Mouse (Mus musculus) MEL (cell line): Measurements from ENCODE around the gene Podxl2. TPM values are rescaled to one million over a fixed set of nuclear protein-coding genes. Genes with fewer than 3 reads are reported as not detected.

Source experiments
- DNase-seq: peaks from one replicate; pipeline ENCODE4 v3.0.0; 2011; ENCODE audit warnings: low read depth, low spot score
- H3K27ac ChIP-seq: 2 replicates; pipeline ENCODE4 v1.5.1; 2012; ENCODE audit warnings: low read depth, mild to moderate bottlenecking, control low read depth, low read length, moderate library complexity; ENCODE audit not compliant: control insufficient read depth
- H3K27me3 ChIP-seq, 2 experiments: fragments of 150-350 bp in 1 of 2; sonication (generic) in 1 of 2; 2 replicates each; pipeline ENCODE4 v1.6.1; 2012; ENCODE audit warnings: low read length in 2 of 2, mild to moderate bottlenecking in 2 of 2, improper control_type of control experiment in 1 of 2, moderate library complexity in 1 of 2; ENCODE audit not compliant: insufficient read depth in 2 of 2, control insufficient read depth in 1 of 2
- H3K36me3 ChIP-seq, 2 experiments: 2 replicates each; pipeline ENCODE4 v1.6.1; 2012 to 2014; ENCODE audit warnings: low read length in 2 of 2, improper control_type of control experiment in 1 of 2, inconsistent platforms in 1 of 2, mild to moderate bottlenecking in 1 of 2; ENCODE audit not compliant: insufficient read depth in 2 of 2, control insufficient read depth in 1 of 2
- H3K4me1 ChIP-seq, 2 experiments: fragments of 150-350 bp in 1 of 2; sonication (generic) in 1 of 2; 2 replicates each; pipeline ENCODE4 v1.6.1; 2012; ENCODE audit warnings: low read length in 2 of 2, improper control_type of control experiment in 1 of 2, mild to moderate bottlenecking in 1 of 2; ENCODE audit not compliant: insufficient read depth in 2 of 2, control insufficient read depth in 1 of 2
- H3K4me3 ChIP-seq, 2 experiments: fragments of 150-350 bp in 1 of 2; sonication (generic) in 1 of 2; 2 replicates each; pipeline ENCODE4 v1.5.1; 2012; ENCODE audit warnings: low read depth in 2 of 2, low read length in 2 of 2, mild to moderate bottlenecking in 2 of 2, moderate library complexity in 2 of 2, control low read depth in 1 of 2, improper control_type of control experiment in 1 of 2; ENCODE audit not compliant: control insufficient read depth in 1 of 2, insufficient read depth in 1 of 2
- H3K79me2 ChIP-seq: 2 replicates; pipeline ENCODE4 v1.6.1; 2012; ENCODE audit warnings: mild to moderate bottlenecking, low read length, moderate library complexity; ENCODE audit not compliant: control insufficient read depth, poor library complexity, insufficient read depth
- H3K9ac ChIP-seq: 2 replicates; pipeline ENCODE4 v1.6.1; 2012; ENCODE audit warnings: low read depth, mild to moderate bottlenecking, control low read depth, low read length, moderate library complexity; ENCODE audit not compliant: control insufficient read depth, poor library complexity, severe bottlenecking
- H3K9me3 ChIP-seq: fragments of 150-350 bp; sonication (generic); replicated peaks from 2 replicates; pipeline ENCODE4 v1.6.1; 2012; ENCODE audit warnings: mild to moderate bottlenecking, low read length, improper control_type of control experiment, moderate library complexity; ENCODE audit not compliant: insufficient read depth
- E2F4 ChIP-seq: IDR thresholded peaks from 2 replicates; pipeline ENCODE4 v1.6.1; 2011; ENCODE audit warnings: low read depth, low read length, improper control_type of control experiment, borderline replicate concordance
- ELF1 ChIP-seq: IDR thresholded peaks from 2 replicates; pipeline ENCODE4 v1.6.1; 2014; ENCODE audit warnings: low read depth, mild to moderate bottlenecking, inconsistent platforms, low read length, improper control_type of control experiment, moderate library complexity
- JUND ChIP-seq: IDR thresholded peaks from 2 replicates; pipeline ENCODE4 v1.6.1; 2011; ENCODE audit warnings: low read depth, mild to moderate bottlenecking, improper control_type of control experiment, low read length
- MAFK ChIP-seq: IDR thresholded peaks from 2 replicates; pipeline ENCODE4 v1.6.1; 2011; ENCODE audit warnings: low read depth, mild to moderate bottlenecking, low read length, improper control_type of control experiment, borderline replicate concordance
- MYC ChIP-seq: IDR thresholded peaks from 2 replicates; pipeline ENCODE4 v1.6.1; 2011; ENCODE audit warnings: low read depth, mild to moderate bottlenecking, low read length, improper control_type of control experiment, moderate library complexity
- NELFE ChIP-seq: IDR thresholded peaks from 2 replicates; pipeline ENCODE4 v1.6.1; 2011; ENCODE audit warnings: low read depth, low read length, improper control_type of control experiment
- NRF1 ChIP-seq: IDR thresholded peaks from 2 replicates; pipeline ENCODE4 v1.6.1; 2014; ENCODE audit warnings: low read depth, mild to moderate bottlenecking, inconsistent platforms, low read length, improper control_type of control experiment, moderate library complexity; ENCODE audit not compliant: poor library complexity, insufficient read depth, severe bottlenecking
- POLR2A ChIP-seq, 2 experiments: IDR thresholded peaks; 2 replicates each; pipeline ENCODE4 v1.6.1; 2011 to 2012; ENCODE audit warnings: low read length in 2 of 2, mild to moderate bottlenecking in 2 of 2, control low read depth in 1 of 2, improper control_type of control experiment in 1 of 2, low read depth in 1 of 2, moderate library complexity in 1 of 2; ENCODE audit not compliant: control insufficient read depth in 1 of 2, insufficient read depth in 1 of 2, poor library complexity in 1 of 2
- POLR2AphosphoS5 ChIP-seq: IDR thresholded peaks from 2 replicates; pipeline ENCODE4 v1.6.1; 2012; ENCODE audit warnings: low read depth, borderline replicate concordance, mild to moderate bottlenecking, inconsistent platforms, low read length, moderate library complexity, mixed read lengths
- RCOR1 ChIP-seq: IDR thresholded peaks from 2 replicates; pipeline ENCODE4 v1.6.1; 2012; ENCODE audit warnings: low read depth, mild to moderate bottlenecking, inconsistent platforms, low read length, improper control_type of control experiment
- SIN3A ChIP-seq: IDR thresholded peaks from 2 replicates; pipeline ENCODE4 v1.6.1; 2012; ENCODE audit warnings: low read length, improper control_type of control experiment, inconsistent platforms
- SMC3 ChIP-seq: IDR thresholded peaks from 2 replicates; pipeline ENCODE4 v1.6.1; 2011; ENCODE audit warnings: low read depth, low read length, improper control_type of control experiment
- TAL1 ChIP-seq: IDR thresholded peaks from 2 replicates; pipeline ENCODE4 v1.6.1; 2012; ENCODE audit warnings: mild to moderate bottlenecking, inconsistent platforms, low read length, moderate library complexity, mixed read lengths
- TBP ChIP-seq: IDR thresholded peaks from 2 replicates; pipeline ENCODE4 v1.8.0; 2011; ENCODE audit warnings: low read depth, low read length, improper control_type of control experiment
- USF2 ChIP-seq, 2 experiments: IDR thresholded peaks; 2 replicates each; pipeline ENCODE4 v1.6.1; 2011 to 2012; ENCODE audit warnings: improper control_type of control experiment in 2 of 2, low read length in 2 of 2, borderline replicate concordance in 1 of 2, inconsistent platforms in 1 of 2, low read depth in 1 of 2, mild to moderate bottlenecking in 1 of 2; ENCODE audit not compliant: insufficient read depth in 1 of 2
- ZC3H11A ChIP-seq: IDR thresholded peaks from 2 replicates; pipeline ENCODE4 v1.6.1; 2012; ENCODE audit warnings: low read depth, mild to moderate bottlenecking, inconsistent platforms, low read length, improper control_type of control experiment
- ZKSCAN1 ChIP-seq: IDR thresholded peaks from 2 replicates; pipeline ENCODE4 v1.6.1; 2012; ENCODE audit warnings: low read depth, mild to moderate bottlenecking, inconsistent platforms, low read length, improper control_type of control experiment, moderate library complexity
- ZMIZ1 ChIP-seq: IDR thresholded peaks from 2 replicates; pipeline ENCODE4 v1.6.1; 2012; ENCODE audit warnings: low read depth, mild to moderate bottlenecking, inconsistent platforms, low read length, improper control_type of control experiment, moderate library complexity
- ZNF384 ChIP-seq: IDR thresholded peaks from 2 replicates; pipeline ENCODE4 v1.6.1; 2012; ENCODE audit warnings: low read depth, mild to moderate bottlenecking, inconsistent platforms, low read length, improper control_type of control experiment
- polyA plus RNA-seq, 2 experiments: library from polyadenylated mRNA; stranded (reverse) in 1 of 2; unstranded in 1 of 2; fragments of >175 nt in 1 of 2; fragments of >200 nt in 1 of 2; gene quantifications; 2 replicates each; pipeline versions ENCODE4 v1.2.1 to v1.2.4; 2012; ENCODE audit warnings: low replicate concordance in 2 of 2, low read depth in 1 of 2; ENCODE audit not compliant: insufficient read length in 2 of 2, insufficient read depth in 1 of 2, missing spikeins in 1 of 2
- total RNA-seq: library from RNA; depleted of rRNA; stranded (reverse); fragments of 300-350 nt; gene quantifications from 2 replicates; pipeline ENCODE4 v1.2.3, GENCODE M21; 2012

The Podxl2 gene
- total and polyA plus RNA-seq, 3 experiments: 0.10 TPM; not detected in 2

DNA sequence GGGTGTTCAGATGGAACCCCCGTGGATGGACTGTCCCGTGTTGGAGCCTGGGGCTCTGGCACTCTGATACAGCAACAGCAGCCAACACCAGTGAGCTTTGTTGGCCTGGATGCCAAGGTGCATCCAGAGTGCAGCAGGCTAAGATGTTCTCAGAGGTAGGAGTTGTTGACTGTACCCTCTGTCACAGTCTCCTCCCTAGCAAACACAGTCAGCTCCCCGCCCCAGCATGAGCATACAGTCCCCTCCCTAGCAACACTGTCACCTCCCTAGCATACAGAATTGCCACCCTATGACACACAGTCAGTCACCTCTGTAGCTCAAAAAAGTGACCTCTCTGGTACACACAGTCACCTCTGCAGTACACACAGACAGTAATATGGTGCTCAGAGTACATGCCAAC lies 57.9 kb downstream of the Podxl2 start:
- Histone ChIP-seq H3K4me3 (no peak overlapping the region), H3K79me2 (no peaks in the 10 kb centered on the region), H3K9ac (no peak overlapping the region), H3K9me3 (no peaks in the 10 kb centered on the region), H3K4me1 (no peaks in the 10 kb centered on the region; a peak in 1 of 4 replicates), H3K27ac (no peak overlapping the region), H3K27me3 (peaks cover 1 to 3% of the 10 kb centered on the region in 2 experiments; a peak in 2 of 4 replicates), H3K36me3 (no peaks in the 10 kb centered on the region)
- no peak for DNase-seq
- no peak for TF ChIP-seq ZMIZ1
- no peak for TF ChIP-seq ZNF384
- TF ChIP-seq POLR2AphosphoS5: no peak
- no peak for TF ChIP-seq MYC
- no peak for TF ChIP-seq USF2 (IDR thresholded peaks at IDR 0.05; ENCODE audit: borderline replicate concordance in 1 of 2, insufficient read depth in 1 of 2, low read depth in 1 of 2, low read length in 2 of 2)
- no peak for TF ChIP-seq JUND
- no peak for TF ChIP-seq NELFE
- no peak for TF ChIP-seq RCOR1
- TF ChIP-seq ZKSCAN1: no peak
- no peak for TF ChIP-seq TBP
- TF ChIP-seq POLR2A (IDR thresholded peaks at IDR 0.05; ENCODE audit: control insufficient read depth in 1 of 2, insufficient read depth in 1 of 2, low read depth in 1 of 2, low read length in 2 of 2, poor library complexity in 1 of 2): no peak
- TF ChIP-seq ELF1: no peak
- TF ChIP-seq SIN3A: no peak

GRCm38 (mm10) chr6:88815489-88815888 lies 59.4 kb downstream of the Podxl2 start:
- H3K27ac ChIP-seq: no peak overlapping the region
- H3K4me3 ChIP-seq: no peak overlapping the region
- no peaks in the 10 kb centered on the region for H3K36me3 ChIP-seq
- peaks cover 1 to 3% of the 10 kb centered on the region in 2 experiments; a peak in 3 of 4 replicates for H3K27me3 ChIP-seq
- no peak for TF ChIP-seq E2F4
- no peak for TF ChIP-seq ZC3H11A
- TF ChIP-seq NRF1: no peak
- TF ChIP-seq USF2 (IDR thresholded peaks at IDR 0.05; ENCODE audit: borderline replicate concordance in 1 of 2, insufficient read depth in 1 of 2, low read depth in 1 of 2, low read length in 2 of 2): no peak
- TF ChIP-seq SIN3A: no peak
- TF ChIP-seq SMC3: no peak
- no peak for TF ChIP-seq ZNF384
- TF ChIP-seq RCOR1: no peak
- TF ChIP-seq TAL1: no peak
- no peak for TF ChIP-seq MAFK
- no peak for DNase-seq
- H3K79me2 ChIP-seq: no peaks in the 10 kb centered on the region
- H3K9ac ChIP-seq: no peak overlapping the region
- H3K4me1 ChIP-seq: no peaks in the 10 kb centered on the region
- no peaks in the 10 kb centered on the region for H3K9me3 ChIP-seq
